Mouse (Mus musculus): ENCODE measurements around the gene H60b. TPM values are rescaled to one million over a fixed set of nuclear protein-coding genes. Genes with fewer than 3 reads are reported as not detected.
"Not testable (repeated sequence)": the region's sequence is repeated elsewhere in the genome, so short reads cannot be mapped to it uniquely, and the experiment has no call there.

H60b gene
- total RNA-seq, 2 experiments from 2014 or later: not detected

DNA sequence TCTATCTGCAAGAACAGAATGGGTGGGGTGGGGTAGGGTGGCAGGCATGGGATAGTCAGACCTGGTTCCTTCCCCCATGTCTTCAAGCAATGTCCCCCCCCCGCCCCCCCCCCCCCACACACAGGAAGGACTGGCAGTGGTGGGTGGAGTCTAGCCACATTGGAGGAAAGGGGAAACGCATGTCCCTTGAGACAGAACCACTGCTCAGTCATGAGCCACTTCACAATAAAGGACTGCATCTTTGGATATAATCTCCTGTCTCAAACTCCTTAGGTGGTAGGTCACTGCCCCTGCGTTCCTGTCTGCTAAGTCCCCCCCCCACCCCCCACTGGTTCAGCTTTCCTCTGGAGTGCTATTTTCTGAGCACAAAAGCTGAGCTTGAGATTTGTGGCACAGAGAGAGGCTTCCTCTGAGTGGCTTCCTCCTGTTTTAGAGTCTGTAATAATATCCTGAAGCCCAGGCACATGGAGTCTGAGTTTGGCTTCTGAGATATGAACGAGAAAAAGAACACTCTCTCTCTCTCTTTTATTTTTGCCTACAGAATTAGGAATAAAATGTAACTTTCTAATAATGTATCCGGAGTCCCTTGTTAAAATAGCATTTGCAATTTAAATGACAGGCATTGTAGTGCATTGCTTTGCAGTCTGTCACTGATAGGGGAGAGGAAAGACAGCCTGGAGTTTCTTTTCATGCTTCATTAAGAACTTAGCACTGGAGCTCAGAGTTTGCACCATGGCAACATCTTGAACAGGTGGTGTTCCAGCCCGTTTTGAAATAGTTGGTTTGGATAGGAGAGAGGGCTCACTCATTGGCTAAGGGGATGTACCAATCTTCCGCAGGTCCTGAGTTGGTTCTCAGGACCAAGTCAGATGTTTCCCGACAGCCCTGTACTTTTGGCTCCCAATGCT lies 112.7 kb downstream of the H60b start:
- not testable (repeated sequence) for DNase-seq (ENCODE audit: extremely low spot score in 1 of 2, low spot score in 1 of 2)

- not testable (repeated sequence) for DNase-seq (ENCODE audit: extremely low spot score in 1 of 2, low spot score in 1 of 2)
Measured at GRCm38 (mm10) chr10:22272914-22273683, 114.7 kb downstream of the H60b start.

DNA sequence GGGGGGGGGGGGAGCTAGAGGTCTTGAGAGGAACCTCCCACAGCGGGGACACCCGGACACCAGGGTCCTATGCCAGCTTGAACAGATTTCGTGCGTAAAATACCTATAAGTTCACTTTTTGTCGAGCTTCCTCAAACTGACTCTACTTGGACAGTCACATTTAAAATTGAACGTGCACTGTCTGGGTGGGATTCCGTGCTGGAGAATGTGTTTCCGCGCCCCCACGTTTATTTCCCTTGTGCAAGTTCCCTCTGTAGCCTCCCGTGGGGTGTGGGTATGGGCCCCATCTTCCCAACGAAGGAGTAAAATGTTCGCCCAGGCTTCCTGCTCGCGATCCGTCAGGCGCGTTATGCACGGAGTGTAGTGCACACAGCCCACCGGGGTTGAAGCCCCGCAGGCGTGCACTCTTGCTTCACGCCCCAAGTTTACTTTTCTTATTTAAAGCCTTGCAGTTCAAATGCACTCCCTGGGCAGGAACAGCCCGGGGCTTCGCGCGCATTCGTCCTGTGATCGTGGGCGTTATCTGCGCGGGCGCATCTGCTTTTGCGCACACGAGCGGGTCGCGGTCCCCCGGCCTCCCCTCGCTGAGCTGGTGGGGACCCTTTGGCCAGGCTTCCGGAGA lies 115.4 kb downstream of the H60b start:
- DNase-seq (ENCODE audit: extremely low spot score in 1 of 2, low spot score in 1 of 2): no peak

- DNase-seq (ENCODE audit: extremely low spot score in 1 of 2, low spot score in 1 of 2): no peak
Measured at GRCm38 (mm10) chr10:22274445-22275057, 116.2 kb downstream of the H60b start.

DNA sequence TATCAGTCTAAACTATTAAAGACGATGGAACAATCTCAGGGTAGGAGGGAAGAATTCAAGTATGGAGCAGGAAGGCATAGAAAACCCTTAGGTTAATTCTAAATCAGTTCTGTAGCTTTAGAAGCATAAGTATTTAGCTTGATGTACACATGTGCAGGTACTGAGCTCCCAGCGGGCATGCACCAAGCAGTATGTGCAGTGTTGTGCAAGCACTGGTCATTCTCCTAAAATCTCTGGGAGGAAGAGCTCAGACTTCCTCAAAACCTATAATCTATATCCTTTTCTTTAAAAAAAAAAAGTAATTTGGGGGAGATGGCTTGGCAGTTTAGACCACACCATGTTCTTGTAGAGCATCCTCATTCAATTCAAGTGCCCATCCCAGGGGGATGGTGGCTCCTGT lies 120.1 kb downstream of the H60b start:
- not testable (repeated sequence) for DNase-seq (ENCODE audit: extremely low spot score in 1 of 2, low spot score in 1 of 2)

GRCm38 (mm10) chr10:22282816-22283215 lies 124.4 kb downstream of the H60b start:
- no peak for DNase-seq (ENCODE audit: extremely low spot score in 1 of 2, low spot score in 1 of 2)

- no peak for DNase-seq (ENCODE audit: extremely low spot score in 1 of 2, low spot score in 1 of 2)
Measured at GRCm38 (mm10) chr10:22295676-22296075, 137.3 kb downstream of the H60b start.

GRCm38 (mm10) chr10:22297033-22297762 lies 138.8 kb downstream of the H60b start:
- DNase-seq (ENCODE audit: extremely low spot score in 1 of 2, low spot score in 1 of 2): no peak

GRCm38 (mm10) chr10:22297766-22298461 lies 139.5 kb downstream of the H60b start:
- no peak for DNase-seq (ENCODE audit: extremely low spot score in 1 of 2, low spot score in 1 of 2)

DNA sequence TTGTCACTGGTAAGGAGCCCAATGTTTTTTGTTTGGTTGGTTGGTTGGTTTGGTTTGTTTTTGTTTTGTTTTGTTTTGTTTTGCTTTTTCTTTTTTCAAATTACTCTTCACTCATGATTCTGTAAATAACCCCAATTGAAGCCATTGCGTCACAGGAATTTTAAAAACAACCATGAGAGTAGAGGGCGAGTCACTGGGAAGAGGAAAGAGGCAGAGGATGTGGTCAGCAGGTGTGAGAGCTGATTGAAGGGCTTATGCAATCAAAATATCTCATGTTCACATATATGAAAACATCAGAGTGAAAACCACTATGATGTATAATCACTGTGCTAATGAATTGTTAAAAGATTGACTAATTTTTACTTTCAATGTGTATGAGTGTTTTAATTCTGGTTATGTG lies 140.9 kb downstream of the H60b start:
- no peak for DNase-seq (ENCODE audit: extremely low spot score in 1 of 2, low spot score in 1 of 2)

DNA sequence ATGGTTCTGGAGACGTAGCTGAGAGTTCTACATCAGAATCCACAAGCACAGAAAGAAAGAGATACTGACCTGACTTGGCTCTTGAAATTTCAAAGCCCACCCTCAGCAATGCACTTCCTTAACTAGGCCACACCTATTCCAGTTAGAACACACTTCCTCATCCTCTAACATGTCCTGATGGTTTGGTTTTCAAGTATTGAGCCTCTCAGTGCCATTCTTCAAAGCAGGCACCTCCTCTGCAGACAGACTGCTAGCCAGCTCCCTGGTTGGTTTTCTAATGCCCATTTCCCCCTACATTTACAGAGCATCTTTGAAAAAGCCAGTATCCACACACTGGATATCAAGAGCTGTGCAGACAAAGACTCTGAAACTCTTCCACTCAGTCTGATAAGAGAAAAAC lies 143.3 kb downstream of the H60b start:
- DNase-seq (ENCODE audit: extremely low spot score in 1 of 2, low spot score in 1 of 2): no peak

GRCm38 (mm10) chr10:22302344-22303057 lies 144.1 kb downstream of the H60b start:
- no peak for DNase-seq (ENCODE audit: extremely low spot score in 1 of 2, low spot score in 1 of 2)

DNA sequence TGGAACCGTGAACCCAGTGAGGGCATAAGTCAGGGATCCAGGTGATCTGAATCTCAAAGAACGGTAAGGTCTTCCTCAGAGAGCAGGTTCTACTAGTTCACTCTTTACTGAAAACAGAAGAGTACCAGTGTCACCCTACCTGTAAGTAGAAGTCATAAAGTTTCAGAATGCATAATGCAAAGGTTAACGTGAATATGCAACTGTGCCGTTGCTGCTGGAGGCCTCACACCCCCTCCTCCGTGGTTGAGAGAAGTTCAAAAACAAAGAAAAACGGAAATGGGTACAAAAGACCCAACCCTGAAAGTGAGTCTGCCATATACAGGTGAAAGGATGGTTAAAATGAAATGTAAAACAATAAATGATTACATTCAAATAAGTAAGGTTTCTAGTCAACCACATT lies 145.3 kb downstream of the H60b start:
- DNase-seq (ENCODE audit: extremely low spot score in 1 of 2, low spot score in 1 of 2): no peak

- no peak for DNase-seq (ENCODE audit: extremely low spot score in 1 of 2, low spot score in 1 of 2)
Measured at GRCm38 (mm10) chr10:22305801-22306200, 147.4 kb downstream of the H60b start.

DNA sequence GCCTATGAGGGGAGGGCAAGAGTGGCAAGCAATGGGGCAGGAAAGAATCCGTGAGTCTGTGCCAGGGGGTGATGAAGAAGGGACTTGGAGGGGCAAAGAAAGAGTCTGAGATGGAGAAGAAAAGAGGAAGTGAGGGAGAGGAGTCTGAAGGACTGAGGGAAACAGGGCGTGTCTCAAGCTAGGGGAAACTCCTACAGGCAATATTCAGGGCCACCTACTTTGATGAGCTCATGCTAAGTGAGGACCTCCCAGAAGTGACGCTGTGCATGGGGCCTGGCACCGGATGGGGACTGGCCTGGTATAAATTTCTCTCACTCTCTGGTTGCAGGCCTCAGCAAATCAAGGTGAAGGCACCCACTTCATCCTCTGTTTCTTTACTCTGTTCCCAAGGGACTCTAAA lies 148.1 kb downstream of the H60b start:
- DNase-seq (ENCODE audit: extremely low spot score in 1 of 2, low spot score in 1 of 2): no peak

DNA sequence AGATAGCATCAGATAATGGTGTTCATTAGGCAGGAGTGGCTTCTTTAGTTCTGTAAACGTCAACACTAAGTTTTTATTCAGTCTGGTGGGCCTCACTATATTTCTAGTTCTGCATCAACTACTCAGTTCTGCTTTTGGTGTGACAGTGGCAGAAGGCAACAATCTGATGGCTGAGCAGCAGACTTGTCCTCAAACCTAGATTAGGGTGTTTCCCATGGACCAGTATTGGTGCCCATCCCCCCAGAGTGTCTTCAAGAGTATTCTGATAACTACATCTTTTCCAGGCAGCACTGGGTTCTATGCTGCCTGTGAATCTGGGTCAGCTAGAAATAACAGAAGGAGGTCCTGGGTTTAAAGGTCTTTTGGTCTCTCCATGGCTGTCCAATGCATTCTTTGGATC lies 149.8 kb downstream of the H60b start:
- no peak for DNase-seq (ENCODE audit: extremely low spot score in 1 of 2, low spot score in 1 of 2)

- DNase-seq (ENCODE audit: extremely low spot score in 1 of 2, low spot score in 1 of 2): no peak
Measured at GRCm38 (mm10) chr10:22322858-22323257, 164.5 kb downstream of the H60b start.
